Mouse (Mus musculus) erythroblast, embryonic 14.5 days (primary cell): ENCODE measurements around the gene Gm10282. TPM values are rescaled to one million over a fixed set of nuclear protein-coding genes. Genes with fewer than 3 reads are reported as not detected.

Experiments
- H3K27me3 ChIP-seq: 2 replicates; pipeline ENCODE4 v1.6.1; 2012; ENCODE audit warnings: inconsistent platforms; ENCODE audit not compliant: control insufficient read depth
- H3K36me3 ChIP-seq: 2 replicates; pipeline ENCODE4 v1.6.1; 2012; ENCODE audit warnings: mild to moderate bottlenecking, inconsistent platforms; ENCODE audit not compliant: control insufficient read depth
- H3K4me1 ChIP-seq: 2 replicates; pipeline ENCODE4 v1.6.1; 2012; ENCODE audit warnings: inconsistent platforms; ENCODE audit not compliant: control insufficient read depth
- H3K4me3 ChIP-seq: replicated peaks from 2 replicates; pipeline ENCODE3; 2012; ENCODE audit warnings: moderate library complexity, mild to moderate bottlenecking, inconsistent platforms
- H3K9me3 ChIP-seq: 2 replicates; pipeline ENCODE4 v1.6.1; 2012; ENCODE audit warnings: low read length, inconsistent platforms, mixed read lengths; ENCODE audit not compliant: control insufficient read depth
- GATA1 ChIP-seq: IDR thresholded peaks from 2 replicates; pipeline ENCODE4 v1.6.1; 2012; ENCODE audit warnings: low read length, inconsistent platforms, mixed read lengths
- TAL1 ChIP-seq: IDR thresholded peaks from 3 replicates; pipeline ENCODE4 v1.6.1; 2012; ENCODE audit warnings: low read length, inconsistent platforms, mixed read lengths
- polyA plus RNA-seq: library from polyadenylated mRNA; stranded (reverse); fragments of >175 nt; gene quantifications from 2 replicates; pipeline ENCODE4 v1.2.3, GENCODE M21; 2012

Gm10282 gene
- polyA plus RNA-seq, 1 experiment: 6.0 TPM

GRCm38 (mm10) chr8:72329116-72329515 lies 24.1 kb upstream of the Gm10282 start:
- H3K27me3 ChIP-seq: no peaks in the 10 kb centered on the region; the same call in 1 of the 2 replicates
- H3K36me3 ChIP-seq: no peaks in the 10 kb centered on the region
- H3K9me3 ChIP-seq: no peaks in the 10 kb centered on the region
- TF ChIP-seq TAL1: no peak
- no peaks in the 10 kb centered on the region for H3K4me1 ChIP-seq
- H3K4me3 ChIP-seq: no peak overlapping the region

GRCm38 (mm10) chr8:72324708-72325107 lies 19.6 kb upstream of the Gm10282 start:
- TF ChIP-seq GATA1 (no peak), TAL1 (no peak)
- Histone ChIP-seq H3K36me3 (no peaks in the 10 kb centered on the region), H3K4me3 (no peak overlapping the region), H3K9me3 (peaks cover 4% of the 10 kb centered on the region; the same call in 1 of the 2 replicates), H3K4me1 (peaks cover 4% of the 10 kb centered on the region; the same call in 1 of the 2 replicates), H3K27me3 (peaks cover 37% of the 10 kb centered on the region)

- peaks cover 8% of the 10 kb centered on the region for H3K4me1 ChIP-seq
- H3K4me3 ChIP-seq: no peak overlapping the region
- peaks cover 42% of the 10 kb centered on the region for H3K27me3 ChIP-seq
- H3K36me3 ChIP-seq: no peaks in the 10 kb centered on the region
- H3K9me3 ChIP-seq: peaks cover 5% of the 10 kb centered on the region; the same call in 1 of the 2 replicates
- no peak for TF ChIP-seq GATA1
- no peak for TF ChIP-seq TAL1
Measured at GRCm38 (mm10) chr8:72324036-72324706, 19.1 kb upstream of the Gm10282 start.

GRCm38 (mm10) chr8:72323131-72323725 lies 18.2 kb upstream of the Gm10282 start:
- TF ChIP-seq GATA1 (no peak), TAL1 (no peak)
- H3K4me1 ChIP-seq: peaks cover 15% of the 10 kb centered on the region

GRCm38 (mm10) chr8:72322471-72322889 lies 17.4 kb upstream of the Gm10282 start:
- peaks cover 57% of the 10 kb centered on the region for H3K27me3 ChIP-seq
- H3K4me1 ChIP-seq: peaks cover 15% of the 10 kb centered on the region
- H3K9me3 ChIP-seq: peaks cover 9% of the 10 kb centered on the region; the same call in 1 of the 2 replicates
- no peaks in the 10 kb centered on the region for H3K36me3 ChIP-seq
- TF ChIP-seq TAL1: no peak
- TF ChIP-seq GATA1: no peak
- no peak overlapping the region for H3K4me3 ChIP-seq

More at GRCm38 (mm10) chr8:72323131-72323725, 18.2 kb upstream of the Gm10282 start:
- Histone ChIP-seq H3K27me3 (peaks cover 51% of the 10 kb centered on the region), H3K9me3 (peaks cover 9% of the 10 kb centered on the region; the same call in 1 of the 2 replicates), H3K4me3 (no peak overlapping the region), H3K36me3 (no peaks in the 10 kb centered on the region)

- Histone ChIP-seq H3K9me3 (peaks cover 9% of the 10 kb centered on the region; the same call in 1 of the 2 replicates), H3K4me3 (no peak overlapping the region), H3K27me3 (peaks cover 60% of the 10 kb centered on the region), H3K4me1 (peaks cover 15% of the 10 kb centered on the region), H3K36me3 (no peaks in the 10 kb centered on the region)
- TF ChIP-seq TAL1 (no peak), GATA1 (no peak)
Measured at GRCm38 (mm10) chr8:72321635-72322441, 16.8 kb upstream of the Gm10282 start.

GRCm38 (mm10) chr8:72320803-72321583 lies 15.9 kb upstream of the Gm10282 start:
- H3K36me3 ChIP-seq: no peaks in the 10 kb centered on the region
- peaks cover 60% of the 10 kb centered on the region for H3K27me3 ChIP-seq
- peaks cover 9% of the 10 kb centered on the region; the same call in 1 of the 2 replicates for H3K9me3 ChIP-seq
- TF ChIP-seq TAL1: no peak
- TF ChIP-seq GATA1: no peak
- H3K4me3 ChIP-seq: peak overlapping the region; percentile 26
- H3K4me1 ChIP-seq: peaks cover 15% of the 10 kb centered on the region

GRCm38 (mm10) chr8:72319921-72320802 lies 15.1 kb upstream of the Gm10282 start:
- Histone ChIP-seq H3K36me3 (no peaks in the 10 kb centered on the region), H3K4me1 (peaks cover 15% of the 10 kb centered on the region), H3K9me3 (peaks cover 9% of the 10 kb centered on the region; the same call in 1 of the 2 replicates), H3K27me3 (peaks cover 60% of the 10 kb centered on the region), H3K4me3 (peak overlapping the region; percentile 60)
- TF ChIP-seq TAL1 (no peak), GATA1 (no peak)
